Mouse (Mus musculus): ENCODE measurements at regions not wholly inside any gene's neighbourhood (a gene's known extent, or its start where the extent isn't known, plus 50 kb on each side); places are given as distances from the start of the nearest gene placed in this dataset.

- no peak overlapping the region for H3K4me3 ChIP-seq (ENCODE audit: low read length)
- H3K4me1 ChIP-seq (ENCODE audit: control insufficient read depth, insufficient read depth, low read depth, low read length), result no peaks in the 10 kb centered on the region
- 86% methylated on average over 4 of the region's 4 CpGs for WGBS
- no peak overlapping the region for H3K9ac ChIP-seq (ENCODE audit: low read depth, low read length)
- no peak for ATAC-seq
- no peaks in the 10 kb centered on the region for H3K27me3 ChIP-seq (replicated peaks; ENCODE audit: control insufficient read depth, insufficient read depth, low read length)
- H3K9me3 ChIP-seq (ENCODE audit: control insufficient read depth, low read length), result no peaks in the 10 kb centered on the region
- no peaks in the 10 kb centered on the region for H3K36me3 ChIP-seq (ENCODE audit: control insufficient read depth, insufficient read depth, low read length)
- H3K4me2 ChIP-seq (ENCODE audit: low read length), result no peak overlapping the region
- H3K27ac ChIP-seq (ENCODE audit: low read depth, low read length), result no peak overlapping the region
These were observed 122.2 kb downstream of the Ppp1r3a start for GRCm38 (mm10) chr6:14632837-14633236.

GRCm38 (mm10) chr6:14631719-14632445 is 123.2 kb downstream of the Ppp1r3a start:
- WGBS, result 60% methylated on average over 2 of the region's 2 CpGs
- Histone ChIP-seq H3K9ac (ENCODE audit: low read depth, low read length) (no peak overlapping the region), H3K4me2 (ENCODE audit: low read length) (no peak overlapping the region), H3K9me3 (ENCODE audit: control insufficient read depth, low read length) (no peaks in the 10 kb centered on the region), H3K4me3 (ENCODE audit: low read length) (no peak overlapping the region), H3K36me3 (ENCODE audit: control insufficient read depth, insufficient read depth, low read length) (no peaks in the 10 kb centered on the region), H3K4me1 (ENCODE audit: control insufficient read depth, insufficient read depth, low read depth, low read length) (no peaks in the 10 kb centered on the region), H3K27ac (ENCODE audit: low read depth, low read length) (no peak overlapping the region), H3K27me3 (replicated peaks; ENCODE audit: control insufficient read depth, insufficient read depth, low read length) (no peaks in the 10 kb centered on the region)
- no peak for ATAC-seq

GRCm38 (mm10) chr6:14616629-14617028 is 138.4 kb downstream of the Ppp1r3a start:
- H3K27ac ChIP-seq (ENCODE audit: low read depth, low read length), result no peak overlapping the region
- no peaks in the 10 kb centered on the region for H3K9me3 ChIP-seq (ENCODE audit: control insufficient read depth, low read length)
- H3K36me3 ChIP-seq (ENCODE audit: control insufficient read depth, insufficient read depth, low read length), result no peaks in the 10 kb centered on the region
- H3K4me3 ChIP-seq (ENCODE audit: low read length), result no peak overlapping the region
- no peak overlapping the region for H3K4me2 ChIP-seq (ENCODE audit: low read length)
- no peak for ATAC-seq
- no peaks in the 10 kb centered on the region for H3K4me1 ChIP-seq (ENCODE audit: control insufficient read depth, insufficient read depth, low read depth, low read length)
- no peak overlapping the region for H3K9ac ChIP-seq (ENCODE audit: low read depth, low read length)
- no peaks in the 10 kb centered on the region for H3K27me3 ChIP-seq (replicated peaks; ENCODE audit: control insufficient read depth, insufficient read depth, low read length)
- 90% methylated on average over 3 of the region's 3 CpGs for WGBS

GRCm38 (mm10) chr6:14608076-14608475 is 147.0 kb downstream of the Ppp1r3a start:
- Histone ChIP-seq H3K4me2 (ENCODE audit: low read length) (no peak overlapping the region), H3K27me3 (replicated peaks; ENCODE audit: control insufficient read depth, insufficient read depth, low read length) (no peaks in the 10 kb centered on the region), H3K4me3 (ENCODE audit: low read length) (no peak overlapping the region), H3K36me3 (ENCODE audit: control insufficient read depth, insufficient read depth, low read length) (no peaks in the 10 kb centered on the region), H3K27ac (ENCODE audit: low read depth, low read length) (no peak overlapping the region), H3K9ac (ENCODE audit: low read depth, low read length) (no peak overlapping the region), H3K9me3 (ENCODE audit: control insufficient read depth, low read length) (no peaks in the 10 kb centered on the region), H3K4me1 (ENCODE audit: control insufficient read depth, insufficient read depth, low read depth, low read length) (no peaks in the 10 kb centered on the region)
- ATAC-seq, result no peak

GRCm38 (mm10) chr6:14600543-14601249 is 154.4 kb downstream of the Ppp1r3a start:
- no peaks in the 10 kb centered on the region for H3K4me1 ChIP-seq (ENCODE audit: control insufficient read depth, insufficient read depth, low read depth, low read length)
- H3K9ac ChIP-seq (ENCODE audit: low read depth, low read length), result no peak overlapping the region
- H3K4me3 ChIP-seq (ENCODE audit: low read length), result no peak overlapping the region
- 51% methylated on average over 13 of the region's 13 CpGs for WGBS
- H3K4me2 ChIP-seq (ENCODE audit: low read length), result peak overlapping the region; percentile 28; the same call in 1 of the 2 replicates
- peak; percentile 90 for ATAC-seq
- H3K9me3 ChIP-seq (ENCODE audit: control insufficient read depth, low read length), result no peaks in the 10 kb centered on the region
- H3K36me3 ChIP-seq (ENCODE audit: control insufficient read depth, insufficient read depth, low read length), result no peaks in the 10 kb centered on the region
- H3K27ac ChIP-seq (ENCODE audit: low read depth, low read length), result no peak overlapping the region
- no peaks in the 10 kb centered on the region for H3K27me3 ChIP-seq (replicated peaks; ENCODE audit: control insufficient read depth, insufficient read depth, low read length)

- Histone ChIP-seq H3K27ac (ENCODE audit: low read depth, low read length) (no peak overlapping the region), H3K9me3 (ENCODE audit: control insufficient read depth, low read length) (no peaks in the 10 kb centered on the region), H3K4me1 (ENCODE audit: control insufficient read depth, insufficient read depth, low read depth, low read length) (no peaks in the 10 kb centered on the region), H3K36me3 (ENCODE audit: control insufficient read depth, insufficient read depth, low read length) (no peaks in the 10 kb centered on the region), H3K9ac (ENCODE audit: low read depth, low read length) (no peak overlapping the region), H3K27me3 (replicated peaks; ENCODE audit: control insufficient read depth, insufficient read depth, low read length) (no peaks in the 10 kb centered on the region), H3K4me2 (ENCODE audit: low read length) (no peak overlapping the region), H3K4me3 (ENCODE audit: low read length) (no peak overlapping the region)
- 86% methylated on average over 4 of the region's 4 CpGs for WGBS
- no peak for ATAC-seq
These were observed 158.1 kb downstream of the Ppp1r3a start for GRCm38 (mm10) chr6:14596880-14597466.

- H3K4me3 ChIP-seq (ENCODE audit: low read length), result no peak overlapping the region
- peak; percentile 77; the same call in 1 of the 2 replicates for ATAC-seq
- no peak overlapping the region for H3K9ac ChIP-seq (ENCODE audit: low read depth, low read length)
- no peaks in the 10 kb centered on the region for H3K27me3 ChIP-seq (replicated peaks; ENCODE audit: control insufficient read depth, insufficient read depth, low read length)
- H3K4me2 ChIP-seq (ENCODE audit: low read length), result no peak overlapping the region
- no peak overlapping the region for H3K27ac ChIP-seq (ENCODE audit: low read depth, low read length)
- no peaks in the 10 kb centered on the region for H3K4me1 ChIP-seq (ENCODE audit: control insufficient read depth, insufficient read depth, low read depth, low read length)
- no peaks in the 10 kb centered on the region for H3K36me3 ChIP-seq (ENCODE audit: control insufficient read depth, insufficient read depth, low read length)
- no peaks in the 10 kb centered on the region for H3K9me3 ChIP-seq (ENCODE audit: control insufficient read depth, low read length)
- 44% methylated on average over 1 of the region's 1 CpGs for whole genome bisulfite sequencing
These were observed 169.2 kb downstream of the Ppp1r3a start for GRCm38 (mm10) chr6:14585827-14586226.

- Histone ChIP-seq H3K27me3 (replicated peaks; ENCODE audit: control insufficient read depth, insufficient read depth, low read length) (no peaks in the 10 kb centered on the region), H3K4me2 (ENCODE audit: low read length) (no peak overlapping the region), H3K9ac (ENCODE audit: low read depth, low read length) (no peak overlapping the region), H3K27ac (ENCODE audit: low read depth, low read length) (no peak overlapping the region), H3K9me3 (ENCODE audit: control insufficient read depth, low read length) (no peaks in the 10 kb centered on the region), H3K4me1 (ENCODE audit: control insufficient read depth, insufficient read depth, low read depth, low read length) (no peaks in the 10 kb centered on the region), H3K4me3 (ENCODE audit: low read length) (no peak overlapping the region), H3K36me3 (ENCODE audit: control insufficient read depth, insufficient read depth, low read length) (no peaks in the 10 kb centered on the region)
- no peak for ATAC-seq
- 60% methylated on average over 1 of the region's 1 CpGs for WGBS
These were observed 171.2 kb downstream of the Ppp1r3a start for GRCm38 (mm10) chr6:14583829-14584228.

GRCm38 (mm10) chr6:14574607-14575006 is 180.5 kb downstream of the Ppp1r3a start:
- Histone ChIP-seq H3K27me3 (replicated peaks; ENCODE audit: control insufficient read depth, insufficient read depth, low read length) (no peaks in the 10 kb centered on the region), H3K4me1 (ENCODE audit: control insufficient read depth, insufficient read depth, low read depth, low read length) (no peaks in the 10 kb centered on the region), H3K36me3 (ENCODE audit: control insufficient read depth, insufficient read depth, low read length) (no peaks in the 10 kb centered on the region), H3K9ac (ENCODE audit: low read depth, low read length) (no peak overlapping the region), H3K27ac (ENCODE audit: low read depth, low read length) (no peak overlapping the region), H3K4me2 (ENCODE audit: low read length) (no peak overlapping the region), H3K4me3 (ENCODE audit: low read length) (no peak overlapping the region), H3K9me3 (ENCODE audit: control insufficient read depth, low read length) (no peaks in the 10 kb centered on the region)
- 71% methylated on average over 3 of the region's 3 CpGs for WGBS
- no peak for ATAC-seq
